Mouse (Mus musculus): ENCODE results near the gene Cnot8. TPM values are rescaled to one million over a fixed set of nuclear protein-coding genes. Genes with fewer than 3 reads are reported as not detected.

The Cnot8 gene
- 40.0 TPM for total RNA-seq (2023)

DNA sequence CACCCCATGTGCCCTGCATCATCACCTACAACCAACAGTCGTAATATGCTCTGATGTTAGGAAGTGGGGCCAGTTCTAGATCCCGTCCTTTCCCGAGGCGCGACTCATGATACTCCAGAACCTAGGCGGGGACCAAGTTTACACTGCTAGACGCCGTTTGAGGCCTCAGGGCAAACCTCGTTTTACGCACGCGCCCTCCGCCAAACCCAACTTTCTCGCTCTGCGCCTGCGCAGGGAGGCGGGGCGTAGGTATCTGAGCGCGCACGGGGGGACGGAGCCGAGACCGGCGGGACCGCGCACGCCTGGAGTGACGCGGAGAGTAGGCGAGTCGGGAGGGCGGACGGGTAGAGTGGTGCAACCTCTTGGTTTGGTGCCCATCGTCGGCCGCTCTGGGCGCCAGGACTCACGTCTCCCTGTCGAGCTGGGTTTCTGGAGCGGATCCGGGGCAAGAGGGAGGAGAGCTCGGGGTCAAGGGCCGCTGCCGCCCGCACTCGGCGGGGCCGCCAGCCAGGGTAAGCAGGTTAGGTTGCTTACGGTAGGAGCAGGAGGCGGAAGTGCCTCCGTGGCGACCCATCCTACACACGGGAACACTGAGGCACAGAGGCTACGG is at the start of gene Cnot8:
Cnot8 (plus strand) TSS at position 457 of the 610 bp plus-strand sequence.

DNA sequence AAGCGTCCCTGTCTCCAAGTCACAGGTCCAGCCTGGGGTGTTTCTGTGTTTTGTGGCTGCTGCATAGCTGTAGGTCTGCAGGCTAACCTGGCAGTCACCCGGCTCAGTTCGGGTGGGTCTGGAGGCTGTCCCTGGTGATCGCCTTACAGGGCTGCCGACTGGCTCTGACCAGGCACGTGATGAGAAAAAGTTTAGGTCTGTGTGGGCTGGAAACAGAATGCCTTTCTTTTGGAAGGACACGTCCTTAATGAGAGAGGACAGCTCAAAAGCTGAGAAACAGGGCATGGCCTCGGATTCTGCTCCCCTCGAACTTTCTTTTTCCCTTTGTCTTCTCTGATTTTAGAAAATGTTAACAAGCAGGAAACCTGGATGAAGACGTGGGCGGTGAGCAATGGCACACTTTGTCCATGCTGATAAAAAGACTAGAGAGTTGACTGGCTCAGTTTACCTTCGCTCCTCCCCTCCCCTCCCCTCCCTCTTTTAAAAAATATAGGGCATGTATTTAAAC is 10.9 kb upstream of the Cnot8 start, which contains the start of gene Gm12248:
Gm12248 (minus strand) TSS at position 114 of the 508 bp plus-strand sequence.

Other genes with a start within 250 kb of the Cnot8 start
- gene Larp1, start 95.1 kb upstream of the Cnot8 start, total RNA-seq (2023): 122 TPM
- not detected for gene Gm12248, start 11.0 kb upstream of the Cnot8 start, total RNA-seq (2023)
- gene Gemin5, start 64.4 kb downstream of the Cnot8 start, total RNA-seq (2023): 20.7 TPM
- 21.9 TPM for gene Mrpl22, start 67.5 kb downstream of the Cnot8 start, total RNA-seq (2023)
- 72.1 TPM for gene Igtp, start 95.4 kb downstream of the Cnot8 start, total RNA-seq (2023)
- 19.6 TPM for gene Irgm2, start 95.5 kb downstream of the Cnot8 start, total RNA-seq (2023)
- gene 4930438A08Rik, start 170.6 kb downstream of the Cnot8 start, total RNA-seq (2023): not detected
- gene Zfp692, start 202.9 kb downstream of the Cnot8 start, total RNA-seq (2023): 27.5 TPM
- gene Zfp672, start 226.2 kb downstream of the Cnot8 start, total RNA-seq (2023): 38.0 TPM
- gene Sh3bp5l, start 226.6 kb downstream of the Cnot8 start, total RNA-seq (2023): 26.0 TPM